Mouse (Mus musculus) testis, adult 2 months (tissue): ENCODE measurements around the gene Hyou1.

Source experiments
- CTCF ChIP-seq: fragments of 200-500 bp; IDR thresholded peaks from 2 replicates; pipeline ENCODE4 v1.5.1; 2012; ENCODE audit warnings: low read depth, mild to moderate bottlenecking, inconsistent platforms, low read length, moderate library complexity; ENCODE audit not compliant: control insufficient read depth, insufficient read depth, insufficient replicate concordance
- POLR2A ChIP-seq: fragments of 200-500 bp; IDR thresholded peaks from 2 replicates; pipeline ENCODE4 v1.6.1; 2012; ENCODE audit warnings: low read depth, mild to moderate bottlenecking, inconsistent platforms, low read length, moderate library complexity; ENCODE audit not compliant: control insufficient read depth

DNA sequence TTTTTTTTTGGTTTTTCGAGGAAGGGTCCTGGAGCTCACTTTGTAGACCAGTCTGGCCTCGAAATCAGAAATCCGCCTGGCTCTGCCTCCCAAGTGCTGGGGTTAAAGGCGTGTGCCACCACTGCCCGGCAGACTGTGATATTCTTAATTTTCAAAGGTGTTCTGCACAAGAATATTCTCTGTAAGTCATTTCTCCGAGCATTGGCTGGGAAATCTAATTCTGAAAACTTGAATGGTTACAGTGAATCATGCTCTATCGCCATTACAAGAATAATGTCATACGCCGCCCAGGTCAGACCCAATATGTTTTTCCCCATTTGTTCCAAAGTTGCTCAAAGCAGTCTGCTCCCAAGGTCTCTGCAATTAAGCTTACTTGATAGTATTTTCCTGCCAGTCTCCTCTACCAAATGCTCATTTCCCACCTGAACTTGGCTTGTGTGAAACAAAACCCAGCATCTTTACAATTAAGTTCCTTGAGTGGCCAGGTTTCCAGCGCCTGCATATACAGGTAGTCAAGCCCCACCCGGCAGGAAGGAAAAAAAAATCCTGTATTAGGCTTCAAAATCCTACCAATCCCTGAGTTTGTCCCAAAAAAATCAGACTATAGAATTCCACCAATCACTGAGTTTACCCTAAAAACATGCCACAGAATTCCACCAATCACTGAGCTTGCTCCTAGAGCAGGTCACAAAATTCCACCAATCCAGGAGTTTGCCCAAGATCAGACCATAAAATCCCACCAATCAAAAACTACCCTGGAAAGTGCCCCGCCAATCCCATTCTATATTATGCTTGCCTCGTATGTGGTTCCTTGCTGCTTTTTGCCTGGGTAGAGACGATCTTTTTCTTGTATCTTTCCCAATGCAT lies 39.5 kb downstream of the Hyou1 start, which contains the start of gene Ccdc84:
- TF ChIP-seq CTCF (no peak), POLR2A (no peak)
